Mouse (Mus musculus): Measurements from ENCODE around the gene Cldn7. TPM values are rescaled to one million over a fixed set of nuclear protein-coding genes. Genes with fewer than 3 reads are reported as not detected.

The Cldn7 gene
- total RNA-seq, 1 experiment from 2014 or later, result 0.47 TPM

GRCm38 (mm10) chr11:69981141-69981762 is 16.7 kb downstream of the Cldn7 start, which contains the start of gene Ctdnep1:
TSS of gene Ctdnep1 (plus strand) at chr11:69981156.
- ATAC-seq (ENCODE audit: extremely low read depth, insufficient number of reproducible peaks, low FRiP score, poor library complexity, severe bottlenecking), result no peak

- no peak for ATAC-seq (ENCODE audit: extremely low read depth, insufficient number of reproducible peaks, low FRiP score, poor library complexity, severe bottlenecking)
Measured at GRCm38 (mm10) chr11:69982225-69982624, 17.6 kb downstream of the Cldn7 start, which contains the start of gene Elp5. TSS of gene Elp5 (minus strand) at chr11:69982517.

GRCm38 (mm10) chr11:69982877-69983276 is 18.3 kb downstream of the Cldn7 start:
- no peak for ATAC-seq (ENCODE audit: extremely low read depth, insufficient number of reproducible peaks, low FRiP score, poor library complexity, severe bottlenecking)

- no peak for ATAC-seq (ENCODE audit: extremely low read depth, insufficient number of reproducible peaks, low FRiP score, poor library complexity, severe bottlenecking)
Measured at GRCm38 (mm10) chr11:69983377-69983776, 18.8 kb downstream of the Cldn7 start.

GRCm38 (mm10) chr11:69984431-69984830 is 19.9 kb downstream of the Cldn7 start:
- no peak for ATAC-seq (ENCODE audit: extremely low read depth, insufficient number of reproducible peaks, low FRiP score, poor library complexity, severe bottlenecking)

- no peak for ATAC-seq (ENCODE audit: extremely low read depth, insufficient number of reproducible peaks, low FRiP score, poor library complexity, severe bottlenecking)
Measured at GRCm38 (mm10) chr11:69989949-69990348, 25.4 kb downstream of the Cldn7 start.

- peak; percentile 70 for ATAC-seq (ENCODE audit: extremely low read depth, insufficient number of reproducible peaks, low FRiP score, poor library complexity, severe bottlenecking)
Measured at GRCm38 (mm10) chr11:69990850-69991691, 26.5 kb downstream of the Cldn7 start, which contains the start of gene Gabarap. TSS of gene Gabarap (plus strand) at chr11:69991143.

GRCm38 (mm10) chr11:69991711-69992110 is 27.1 kb downstream of the Cldn7 start:
- no peak for ATAC-seq (ENCODE audit: extremely low read depth, insufficient number of reproducible peaks, low FRiP score, poor library complexity, severe bottlenecking)

- no peak for ATAC-seq (ENCODE audit: extremely low read depth, insufficient number of reproducible peaks, low FRiP score, poor library complexity, severe bottlenecking)
Measured at GRCm38 (mm10) chr11:69992396-69992795, 27.8 kb downstream of the Cldn7 start.

- no peak for ATAC-seq (ENCODE audit: extremely low read depth, insufficient number of reproducible peaks, low FRiP score, poor library complexity, severe bottlenecking)
Measured at GRCm38 (mm10) chr11:69992932-69993331, 28.4 kb downstream of the Cldn7 start.

GRCm38 (mm10) chr11:69994401-69995090 is 30.0 kb downstream of the Cldn7 start:
- ATAC-seq (ENCODE audit: extremely low read depth, insufficient number of reproducible peaks, low FRiP score, poor library complexity, severe bottlenecking), result no peak

- peak; percentile 62 for ATAC-seq (ENCODE audit: extremely low read depth, insufficient number of reproducible peaks, low FRiP score, poor library complexity, severe bottlenecking)
Measured at GRCm38 (mm10) chr11:69995391-69995960, 30.9 kb downstream of the Cldn7 start, which contains the start of gene Phf23. TSS of gene Phf23 (plus strand) at chr11:69995777.

- no peak for ATAC-seq (ENCODE audit: extremely low read depth, insufficient number of reproducible peaks, low FRiP score, poor library complexity, severe bottlenecking)
Measured at GRCm38 (mm10) chr11:69996161-69997061, 31.8 kb downstream of the Cldn7 start.

GRCm38 (mm10) chr11:69997070-69997509 is 32.5 kb downstream of the Cldn7 start:
- ATAC-seq (ENCODE audit: extremely low read depth, insufficient number of reproducible peaks, low FRiP score, poor library complexity, severe bottlenecking), result peak; percentile 15; the same call in 1 of the 2 replicates

GRCm38 (mm10) chr11:69998567-69999491 is 34.2 kb downstream of the Cldn7 start:
- ATAC-seq (ENCODE audit: extremely low read depth, insufficient number of reproducible peaks, low FRiP score, poor library complexity, severe bottlenecking), result no peak

- no peak for ATAC-seq (ENCODE audit: extremely low read depth, insufficient number of reproducible peaks, low FRiP score, poor library complexity, severe bottlenecking)
Measured at GRCm38 (mm10) chr11:69999666-70000065, 35.1 kb downstream of the Cldn7 start.

- ATAC-seq (ENCODE audit: extremely low read depth, insufficient number of reproducible peaks, low FRiP score, poor library complexity, severe bottlenecking), result peak; percentile 39
Measured at GRCm38 (mm10) chr11:70000396-70000898, 35.9 kb downstream of the Cldn7 start, which contains the start of gene Dvl2. TSS of gene Dvl2 (plus strand) at chr11:70000595.
